In genomic region chr16:17929631-17930030, GRCm38 (mm10) we compare ENCODE assay signal across 21 mouse cellular contexts. TPM values are rescaled to one million over a fixed set of nuclear protein-coding genes. Genes with fewer than 3 reads are reported as not detected.
A peak's percentile ranks its signal among the peaks of the same experiment; 100 is the strongest.
DNase-seq lines count a peak whose midpoint lies in the region; ATAC-seq and TF ChIP-seq lines count a peak whose summit lies in the region.
"Had no signal": no experiment of that assay in that cellular context is flagged by ENCODE, and none has a peak within 500 bp of the region (broad histone marks: within the 10 kb centered on the region; RNA-seq: fewer than 3 reads in every experiment).

No protein-coding gene starts in this region.

- DNase-seq in cerebellum, adult 9-10 months: peak; percentile 41
- no peak for DNase-seq in cerebellum, adult 2 months
- DNase-seq in hindbrain, postnatal 0 days (ENCODE audit: low spot score): no peak
- no peak for DNase-seq in ovary, postnatal 14 days (ENCODE audit: low spot score)
- DNase-seq: heart, adult 2 months; heart, postnatal 10 days; right cerebral cortex, postnatal 25 days; thymus, adult 18-20 months had no signal

- ATAC-seq in hindbrain, postnatal 0 days: no peak
- no peak for ATAC-seq in hindbrain, embryonic 16.5 days
- ATAC-seq in neural tube, embryonic 13.5 days (ENCODE audit: low read depth): no peak
- no peak for ATAC-seq in neural tube, embryonic 15.5 days (ENCODE audit: low FRiP score)
- no peak for ATAC-seq in forebrain, embryonic 15.5 days (replicated peaks)
- ATAC-seq: forebrain, embryonic 14.5 days had no signal

- H3K9me3 ChIP-seq in hindbrain, postnatal 0 days (ENCODE audit: low read length): no peaks in the 10 kb centered on the region
- no peaks in the 10 kb centered on the region for H3K9me3 ChIP-seq in hindbrain, embryonic 16.5 days (ENCODE audit: control insufficient read depth, low read length)
- H3K9me3 ChIP-seq in neural tube, embryonic 13.5 days: no peaks in the 10 kb centered on the region
- no peaks in the 10 kb centered on the region for H3K9me3 ChIP-seq in neural tube, embryonic 15.5 days (replicated peaks)
- H3K9me3 ChIP-seq in forebrain, embryonic 15.5 days: no peaks in the 10 kb centered on the region
- H3K9me3 ChIP-seq: kidney, embryonic 15.5 days; limb, embryonic 13.5 days had no signal

- no peaks in the 10 kb centered on the region for H3K4me1 ChIP-seq in cerebellum, adult 2 months (ENCODE audit: control insufficient read depth, insufficient read depth, low read length)
- H3K4me1 ChIP-seq in hindbrain, postnatal 0 days (ENCODE audit: insufficient read depth, low read length): peaks cover 11% of the 10 kb centered on the region
- H3K4me1 ChIP-seq in hindbrain, embryonic 16.5 days (ENCODE audit: control insufficient read depth, insufficient read depth, low read depth, low read length): peaks cover 14% of the 10 kb centered on the region
- H3K4me1 ChIP-seq in neural tube, embryonic 13.5 days (replicated peaks): peaks cover 26% of the 10 kb centered on the region
- peaks cover 34% of the 10 kb centered on the region for H3K4me1 ChIP-seq in neural tube, embryonic 15.5 days
- H3K4me1 ChIP-seq in forebrain, embryonic 15.5 days: peaks cover 18% of the 10 kb centered on the region

- H3K27ac ChIP-seq in cerebellum, adult 2 months (ENCODE audit: insufficient read depth, low read length): no peak overlapping the region
- H3K27ac ChIP-seq in hindbrain, postnatal 0 days: peak overlapping the region; percentile 84; the same call in 1 of the 2 replicates
- H3K27ac ChIP-seq in hindbrain, embryonic 16.5 days (ENCODE audit: low read depth, low read length): no peak overlapping the region
- H3K27ac ChIP-seq in neural tube, embryonic 13.5 days (replicated peaks): 0 out of 2 replicates have a peak overlapping the region, but pooled peaks have one; percentile 90
- no peak overlapping the region for H3K27ac ChIP-seq in neural tube, embryonic 15.5 days (replicated peaks)
- no peak overlapping the region for H3K27ac ChIP-seq in forebrain, embryonic 15.5 days (replicated peaks)
- H3K27ac ChIP-seq: heart, adult 2 months; limb, embryonic 13.5 days had no signal

- H3K27me3 ChIP-seq in cerebellum, adult 2 months (ENCODE audit: control insufficient read depth, insufficient read depth, low read length): no peaks in the 10 kb centered on the region
- no peaks in the 10 kb centered on the region for H3K27me3 ChIP-seq in hindbrain, postnatal 0 days (ENCODE audit: insufficient read depth, low read length)
- no peaks in the 10 kb centered on the region; the same call in 1 of the 2 replicates for H3K27me3 ChIP-seq in hindbrain, embryonic 16.5 days (replicated peaks; ENCODE audit: control insufficient read depth, insufficient read depth, low read length)
- H3K27me3 ChIP-seq in neural tube, embryonic 13.5 days: no peaks in the 10 kb centered on the region
- H3K27me3 ChIP-seq in neural tube, embryonic 15.5 days (replicated peaks): no peaks in the 10 kb centered on the region
- H3K27me3 ChIP-seq in forebrain, embryonic 15.5 days: no peaks in the 10 kb centered on the region
- H3K27me3 ChIP-seq: kidney, embryonic 15.5 days had no signal

- TF ChIP-seq POLR2A in cerebellum, adult 2 months (IDR thresholded peaks at IDR 0.05; ENCODE audit: borderline replicate concordance, insufficient read depth, low read length): no peak

- H3K9ac ChIP-seq in hindbrain, postnatal 0 days (replicated peaks; ENCODE audit: low read length): no peak overlapping the region
- no peak overlapping the region for H3K9ac ChIP-seq in hindbrain, embryonic 16.5 days (ENCODE audit: low read depth, low read length)
- H3K9ac ChIP-seq in neural tube, embryonic 13.5 days: no peak overlapping the region
- H3K9ac ChIP-seq in neural tube, embryonic 15.5 days (replicated peaks): no peak overlapping the region
- H3K9ac ChIP-seq in forebrain, embryonic 15.5 days (replicated peaks): no peak overlapping the region
- H3K9ac ChIP-seq: limb, embryonic 13.5 days had no signal

- peaks cover 15% of the 10 kb centered on the region; the same call in 1 of the 2 replicates for H3K36me3 ChIP-seq in hindbrain, postnatal 0 days (ENCODE audit: insufficient read depth, low read length)
- H3K36me3 ChIP-seq in hindbrain, embryonic 16.5 days (ENCODE audit: control insufficient read depth, insufficient read depth, low read length): peaks cover 14% of the 10 kb centered on the region
- H3K36me3 ChIP-seq in neural tube, embryonic 13.5 days: peaks cover 18% of the 10 kb centered on the region
- H3K36me3 ChIP-seq in neural tube, embryonic 15.5 days: peaks cover 16% of the 10 kb centered on the region
- H3K36me3 ChIP-seq in forebrain, embryonic 15.5 days: peaks cover 10% of the 10 kb centered on the region; the same call in 1 of the 2 replicates

- no peak overlapping the region for H3K4me2 ChIP-seq in hindbrain, postnatal 0 days (ENCODE audit: low read depth, low read length)
- H3K4me2 ChIP-seq in hindbrain, embryonic 16.5 days (ENCODE audit: low read length): no peak overlapping the region
- no peak overlapping the region for H3K4me2 ChIP-seq in neural tube, embryonic 13.5 days
- H3K4me2 ChIP-seq in neural tube, embryonic 15.5 days: no peak overlapping the region
- H3K4me2 ChIP-seq in forebrain, embryonic 15.5 days (replicated peaks): no peak overlapping the region

- H3K4me3 ChIP-seq in cerebellum, adult 2 months (replicated peaks; ENCODE audit: insufficient read depth, low read depth, low read length): no peak overlapping the region
- H3K4me3 ChIP-seq in hindbrain, postnatal 0 days (ENCODE audit: low read length): no peak overlapping the region
- no peak overlapping the region for H3K4me3 ChIP-seq in hindbrain, embryonic 16.5 days (ENCODE audit: low read length)
- H3K4me3 ChIP-seq in neural tube, embryonic 13.5 days: no peak overlapping the region
- H3K4me3 ChIP-seq in neural tube, embryonic 15.5 days (replicated peaks): no peak overlapping the region
- H3K4me3 ChIP-seq in forebrain, embryonic 15.5 days: no peak overlapping the region
- H3K4me3 ChIP-seq: heart, adult 2 months; limb, embryonic 13.5 days had no signal

- no peak for TF ChIP-seq CTCF in cerebellum, adult 2 months (IDR thresholded peaks at IDR 0.05; ENCODE audit: borderline replicate concordance, insufficient read depth, low read depth, low read length)
- no peak for TF ChIP-seq CTCF in hindbrain, postnatal 0 days (IDR thresholded peaks at IDR 0.05; ENCODE audit: low read depth)

- 31% methylated on average over 2 of the region's 2 CpGs for WGBS in cerebellum, adult 2 months
- whole genome bisulfite sequencing in hindbrain, postnatal 0 days: 47% methylated on average over 2 of the region's 2 CpGs
- 57% methylated on average over 2 of the region's 2 CpGs for WGBS in hindbrain, embryonic 16.5 days
- 45% methylated on average over 2 of the region's 2 CpGs for WGBS in neural tube, embryonic 13.5 days
- WGBS in neural tube, embryonic 15.5 days: 36% methylated on average over 2 of the region's 2 CpGs
- WGBS in forebrain, embryonic 15.5 days: 43% methylated on average over 2 of the region's 2 CpGs

RNA-seq across cellular contexts. Expression of gene Slc25a1, which starts 1.6 kb away (rescaled TPM):
- polyA plus RNA-seq in cerebellum, adult 2 months (2012; rRNA removed): 64.4 and 76.5 TPM in 2 replicates
- 228 and 230 TPM in 2 replicates for total RNA-seq in hindbrain, postnatal 0 days (2014; rRNA removed)
- polyA plus RNA-seq in hindbrain, postnatal 0 days (2015; fragmentation: Nextera tagmentation; extraction: Ambion mirVana): 150 and 151 TPM in 2 replicates
- polyA plus RNA-seq in hindbrain, embryonic 16.5 days (2015; fragmentation: Nextera tagmentation; extraction: Ambion mirVana): 203 and 210 TPM in 2 replicates
- polyA plus RNA-seq in neural tube, embryonic 13.5 days (2015; fragmentation: Nextera tagmentation; extraction: Ambion mirVana): 163 and 169 TPM in 2 replicates
- polyA plus RNA-seq in neural tube, embryonic 15.5 days (2015; fragmentation: Nextera tagmentation; extraction: Ambion mirVana): 187 and 221 TPM in 2 replicates
- 139 and 145 TPM in 2 replicates for polyA plus RNA-seq in forebrain, embryonic 15.5 days (2015; fragmentation: Nextera tagmentation; extraction: Ambion mirVana)

RNA-seq across cellular contexts. Expression of gene Gsc2, which starts 14.8 kb away (rescaled TPM):
- polyA plus RNA-seq in cerebellum, adult 2 months (2012; rRNA removed): not detected in 2 replicates
- total RNA-seq in hindbrain, postnatal 0 days (2014; rRNA removed): 0.21 and 0.61 TPM in 2 replicates
- 0.76 and 1.0 TPM in 2 replicates for polyA plus RNA-seq in hindbrain, postnatal 0 days (2015; fragmentation: Nextera tagmentation; extraction: Ambion mirVana)
- polyA plus RNA-seq in hindbrain, embryonic 16.5 days (2015; fragmentation: Nextera tagmentation; extraction: Ambion mirVana): 0.70 and 1.4 TPM in 2 replicates
- polyA plus RNA-seq in neural tube, embryonic 13.5 days (2015; fragmentation: Nextera tagmentation; extraction: Ambion mirVana): not detected in 2 replicates
- 0.15 TPM in 1 of 2 replicates, not detected in the other for polyA plus RNA-seq in neural tube, embryonic 15.5 days (2015; fragmentation: Nextera tagmentation; extraction: Ambion mirVana)
- polyA plus RNA-seq in forebrain, embryonic 15.5 days (2015; fragmentation: Nextera tagmentation; extraction: Ambion mirVana): 0.19 TPM in 1 of 2 replicates, not detected in the other
- total RNA-seq: adrenal gland, adult 18-20 months; gastrocnemius, adult 18-20 months; heart, adult 2 months; heart, postnatal 10 days had no signal
- polyA plus RNA-seq: cortical plate, adult 2 months; forebrain, embryonic 14.5 days; heart, adult 2 months; kidney, embryonic 15.5 days; lung, postnatal 0 days; urinary bladder, adult 2 months had no signal

RNA-seq across cellular contexts. Expression of gene Ess2, which starts 18.5 kb away (rescaled TPM):
- 41.5 and 41.7 TPM in 2 replicates for polyA plus RNA-seq in cerebellum, adult 2 months (2012; rRNA removed)
- 37.7 and 46.3 TPM in 2 replicates for total RNA-seq in hindbrain, postnatal 0 days (2014; rRNA removed)
- 38.8 and 40.8 TPM in 2 replicates for polyA plus RNA-seq in hindbrain, postnatal 0 days (2015; fragmentation: Nextera tagmentation; extraction: Ambion mirVana)
- 41.8 and 46.2 TPM in 2 replicates for polyA plus RNA-seq in hindbrain, embryonic 16.5 days (2015; fragmentation: Nextera tagmentation; extraction: Ambion mirVana)
- 43.9 and 48.2 TPM in 2 replicates for polyA plus RNA-seq in neural tube, embryonic 13.5 days (2015; fragmentation: Nextera tagmentation; extraction: Ambion mirVana)
- polyA plus RNA-seq in neural tube, embryonic 15.5 days (2015; fragmentation: Nextera tagmentation; extraction: Ambion mirVana): 40.7 and 42.5 TPM in 2 replicates
- 53.5 and 58.1 TPM in 2 replicates for polyA plus RNA-seq in forebrain, embryonic 15.5 days (2015; fragmentation: Nextera tagmentation; extraction: Ambion mirVana)

RNA-seq across cellular contexts. Expression of gene Tssk2, which starts 31.2 kb away (rescaled TPM):
- polyA plus RNA-seq in cerebellum, adult 2 months (2012; rRNA removed): not detected in 2 replicates
- not detected in 2 replicates for total RNA-seq in hindbrain, postnatal 0 days (2014; rRNA removed)
- not detected in 2 replicates for polyA plus RNA-seq in hindbrain, postnatal 0 days (2015; fragmentation: Nextera tagmentation; extraction: Ambion mirVana)
- 0.11 TPM in 1 of 2 replicates, not detected in the other for polyA plus RNA-seq in hindbrain, embryonic 16.5 days (2015; fragmentation: Nextera tagmentation; extraction: Ambion mirVana)
- polyA plus RNA-seq in neural tube, embryonic 13.5 days (2015; fragmentation: Nextera tagmentation; extraction: Ambion mirVana): not detected in 2 replicates
- not detected in 2 replicates for polyA plus RNA-seq in neural tube, embryonic 15.5 days (2015; fragmentation: Nextera tagmentation; extraction: Ambion mirVana)
- not detected in 2 replicates for polyA plus RNA-seq in forebrain, embryonic 15.5 days (2015; fragmentation: Nextera tagmentation; extraction: Ambion mirVana)
- total RNA-seq: adrenal gland, adult 18-20 months; gastrocnemius, adult 18-20 months; heart, adult 2 months; heart, postnatal 10 days had no signal
- polyA plus RNA-seq: brain, embryonic 14.5 days; cortical plate, adult 2 months; kidney, embryonic 15.5 days; limb, embryonic 13.5 days; lung, postnatal 0 days; urinary bladder, adult 2 months had no signal

RNA-seq across cellular contexts. Expression of gene Dgcr2, which starts 31.3 kb away (rescaled TPM):
- polyA plus RNA-seq in cerebellum, adult 2 months (2012; rRNA removed): 145 and 162 TPM in 2 replicates
- 181 and 199 TPM in 2 replicates for total RNA-seq in hindbrain, postnatal 0 days (2014; rRNA removed)
- polyA plus RNA-seq in hindbrain, postnatal 0 days (2015; fragmentation: Nextera tagmentation; extraction: Ambion mirVana): 83.0 and 88.8 TPM in 2 replicates
- polyA plus RNA-seq in hindbrain, embryonic 16.5 days (2015; fragmentation: Nextera tagmentation; extraction: Ambion mirVana): 105 and 116 TPM in 2 replicates
- polyA plus RNA-seq in neural tube, embryonic 13.5 days (2015; fragmentation: Nextera tagmentation; extraction: Ambion mirVana): 86.3 and 89.6 TPM in 2 replicates
- 97.7 and 99.0 TPM in 2 replicates for polyA plus RNA-seq in neural tube, embryonic 15.5 days (2015; fragmentation: Nextera tagmentation; extraction: Ambion mirVana)
- 99.8 and 99.9 TPM in 2 replicates for polyA plus RNA-seq in forebrain, embryonic 15.5 days (2015; fragmentation: Nextera tagmentation; extraction: Ambion mirVana)

Comparison
In these comparisons a context has a peak if more than half of its experiments do, and no peak if none do; other contexts are left out.
1. H3K27ac ChIP-seq: peak in hindbrain, postnatal 0 days (single experiment) and neural tube, embryonic 13.5 days (single experiment); none in cerebellum, adult 2 months (single experiment), hindbrain, embryonic 16.5 days (single experiment), neural tube, embryonic 15.5 days (single experiment) and forebrain, embryonic 15.5 days (single experiment).